Mouse (Mus musculus) cerebellum, postnatal 25 days (tissue): ENCODE results near the gene Atp8b2.

Experiments
- DNase-seq, 2 experiments: peaks; one replicate each; pipeline ENCODE4 v3.0.0; 2021; ENCODE audit warnings: mixed read lengths in 2 of 2

The Atp8b2 gene

GRCm38 (mm10) chr3:89898870-89899510 lies 64.3 kb downstream of the Atp8b2 start:
- DNase-seq: no peak

GRCm38 (mm10) chr3:89898011-89898410 lies 65.3 kb downstream of the Atp8b2 start:
- no peak for DNase-seq

DNA sequence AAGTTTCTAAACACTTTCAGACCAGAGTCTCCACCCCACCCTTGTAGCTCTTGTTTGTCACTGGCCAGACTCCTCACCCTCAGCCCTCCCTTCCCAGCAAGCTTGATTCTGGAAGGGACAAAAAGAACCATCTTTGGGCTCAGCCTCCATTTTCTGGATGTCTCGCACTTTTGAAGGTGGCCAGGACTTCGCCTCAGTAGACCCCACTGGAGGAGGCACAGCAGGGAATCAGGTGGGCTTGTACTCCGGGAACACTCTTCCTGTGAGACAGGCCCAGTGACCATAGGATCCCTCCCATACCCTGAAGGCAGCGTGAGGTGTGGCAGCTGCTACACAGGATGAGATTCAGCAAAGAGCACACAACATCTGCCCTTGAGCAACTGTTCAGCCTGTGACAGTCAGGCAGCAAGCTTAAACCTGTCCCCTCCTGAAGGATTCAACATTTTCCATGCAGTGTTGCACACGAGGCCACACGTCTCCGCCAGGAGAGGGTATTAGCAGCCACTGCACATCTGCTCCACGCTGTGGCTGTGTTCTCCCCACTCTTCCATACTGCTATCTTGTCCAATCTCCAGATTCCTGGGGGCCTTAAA lies 66.0 kb downstream of the Atp8b2 start:
- DNase-seq: no peak

DNA sequence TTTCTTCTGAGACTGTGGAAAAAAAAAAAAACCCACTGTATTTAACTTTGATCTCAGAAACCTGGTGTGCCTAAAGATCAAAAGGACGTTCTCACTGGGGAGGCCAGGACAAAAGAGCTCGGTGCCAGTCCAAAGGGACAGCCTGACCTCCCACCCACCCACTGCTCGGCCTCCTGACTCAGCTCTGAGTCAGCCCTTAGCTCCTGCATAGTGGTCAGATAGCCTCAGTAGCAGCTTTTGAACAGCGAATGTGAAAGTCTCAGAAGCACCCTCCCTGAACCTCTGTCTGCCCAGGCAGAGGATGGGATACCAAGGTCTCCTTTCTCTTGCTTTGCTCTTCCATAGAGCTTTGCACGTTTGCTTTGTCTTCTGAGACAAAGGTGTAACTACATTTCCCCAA lies 66.7 kb downstream of the Atp8b2 start:
- no peak for DNase-seq

DNA sequence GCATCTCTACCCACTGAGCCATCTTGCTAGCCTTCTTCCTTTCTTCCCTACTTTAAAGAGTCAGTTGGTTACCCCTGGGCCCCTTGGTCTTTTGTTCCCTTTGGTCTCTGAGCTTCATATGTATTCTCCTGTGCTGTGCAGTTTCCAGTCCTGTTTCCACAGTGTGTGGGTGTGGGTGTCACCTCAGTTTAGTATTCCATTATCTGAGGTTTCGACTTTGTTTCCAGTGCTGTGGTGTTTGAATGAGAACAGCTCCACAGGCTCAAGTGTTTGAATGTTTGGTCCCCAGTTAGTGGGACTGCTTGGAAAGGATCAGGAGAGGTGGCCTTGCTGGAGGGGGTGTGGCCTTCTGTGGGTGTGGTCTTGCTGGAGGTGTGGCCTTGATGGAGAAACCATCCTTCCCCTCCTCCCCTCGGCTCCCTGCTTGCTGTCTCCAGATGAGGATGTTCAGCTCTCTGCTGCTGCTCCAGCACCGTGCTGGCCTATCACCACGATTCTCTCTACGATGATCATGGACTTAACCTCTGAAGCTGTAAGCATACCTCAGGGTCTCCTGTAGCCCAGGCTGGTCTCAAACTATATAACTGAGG lies 70.7 kb downstream of the Atp8b2 start:
- no peak for DNase-seq

DNA sequence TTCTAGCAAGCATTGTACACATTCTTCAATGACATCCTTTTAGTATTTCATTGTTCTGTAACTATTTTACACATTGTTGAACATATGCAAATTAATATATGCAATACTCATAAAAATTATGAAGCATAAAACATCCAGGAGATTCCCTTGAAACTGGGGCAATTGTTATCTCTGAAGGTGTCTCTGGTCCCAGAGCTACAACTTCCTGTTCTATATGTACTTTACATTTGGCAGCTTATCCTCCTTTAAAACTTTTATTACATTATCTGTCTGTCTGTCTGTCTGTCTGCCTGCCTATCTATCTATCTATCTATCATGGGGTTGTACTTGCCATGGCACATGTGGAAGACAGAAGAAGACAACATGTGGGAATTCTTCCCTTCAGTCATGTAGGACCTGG lies 71.6 kb downstream of the Atp8b2 start:
- DNase-seq: no peak

GRCm38 (mm10) chr3:89889841-89890430 lies 73.4 kb downstream of the Atp8b2 start:
- DNase-seq: no peak
